Mouse (Mus musculus) brain, embryonic 14.5 days (tissue): ENCODE measurements around the gene Gm3045.

ENCODE experiments used
- CTCF ChIP-seq: fragments of 200-500 bp; IDR thresholded peaks from 2 replicates; pipeline ENCODE4 v1.5.1; 2012; ENCODE audit warnings: inconsistent platforms, mild to moderate bottlenecking, moderate library complexity, borderline replicate concordance; ENCODE audit not compliant: insufficient read depth, insufficient read length; ENCODE audit errors: extremely low read depth
- POLR2A ChIP-seq: fragments of 200-500 bp; IDR thresholded peaks from 2 replicates; pipeline ENCODE4 v1.6.1; 2012; ENCODE audit warnings: mild to moderate bottlenecking, inconsistent platforms, borderline replicate concordance; ENCODE audit not compliant: poor library complexity, insufficient read depth, insufficient read length, severe bottlenecking; ENCODE audit errors: extremely low read depth

GRCm38 (mm10) chr13:56461460-56461859 is 35.1 kb downstream of the Gm3045 start:
- TF ChIP-seq CTCF = no peak
- no peak for TF ChIP-seq POLR2A
